Mouse (Mus musculus): Measurements from ENCODE around the gene Gnpat.

Gene Gnpat

GRCm38 (mm10) chr8:124862321-124863162 lies at the start of gene Gnpat, which contains the start of gene 2810004N23Rik:
TSS of gene Gnpat (plus strand) at chr8:124863033.
TSS of gene 2810004N23Rik (minus strand) at chr8:124863120.
- peak; percentile 83 for DNase-seq (ENCODE audit: low read depth, low spot score)

GRCm38 (mm10) chr8:124813326-124813725 lies 49.5 kb upstream of the Gnpat start:
- DNase-seq (ENCODE audit: low read depth, low spot score): no peak

- DNase-seq (ENCODE audit: low read depth, low spot score): no peak
Observed at GRCm38 (mm10) chr8:124815870-124816269, 47.0 kb upstream of the Gnpat start.

DNA sequence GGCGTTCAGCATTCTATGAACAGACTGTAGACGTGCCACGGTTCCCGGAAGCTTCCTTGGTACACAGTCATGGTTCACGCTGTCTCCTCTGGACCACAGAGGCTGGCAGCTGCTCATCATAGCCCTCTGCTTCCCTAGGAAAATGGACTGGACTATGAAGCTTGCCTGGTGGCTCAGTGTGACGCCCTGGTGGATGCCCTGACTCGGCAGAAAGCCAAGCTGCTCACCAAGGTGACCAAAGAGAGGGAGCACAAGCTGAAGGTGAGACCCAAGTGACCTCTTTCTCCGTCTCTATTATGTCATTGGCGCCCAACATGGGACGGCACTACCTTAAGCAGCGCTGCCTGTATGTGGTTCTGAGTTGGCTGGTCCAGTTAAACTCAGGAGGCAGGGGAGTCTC lies 46.0 kb upstream of the Gnpat start:
- DNase-seq (ENCODE audit: low read depth, low spot score): no peak

DNA sequence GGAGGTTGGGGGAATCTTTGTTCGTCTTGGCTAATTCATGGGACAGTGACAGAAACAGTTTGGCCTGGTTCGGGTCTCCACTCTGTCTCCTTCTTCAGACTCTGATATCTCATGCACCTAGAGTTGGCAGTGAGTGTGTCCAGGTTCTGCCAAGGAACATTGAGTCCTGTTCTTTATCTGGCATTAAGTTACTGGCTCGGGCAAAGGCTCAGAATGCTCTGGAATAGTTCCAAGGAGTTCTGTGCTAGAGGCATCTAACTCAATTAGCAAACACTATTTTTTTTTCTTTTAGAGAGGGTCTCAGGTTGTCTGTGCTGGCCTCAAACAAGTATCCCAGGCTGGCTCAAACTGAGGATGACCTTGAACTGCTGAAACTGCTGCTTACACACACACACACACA lies 45.5 kb upstream of the Gnpat start:
- peak; percentile 73 for DNase-seq (ENCODE audit: low read depth, low spot score)

- DNase-seq (ENCODE audit: low read depth, low spot score): no peak
Observed at GRCm38 (mm10) chr8:124819612-124820115, 43.2 kb upstream of the Gnpat start.

GRCm38 (mm10) chr8:124820125-124820524 lies 42.7 kb upstream of the Gnpat start:
- no peak for DNase-seq (ENCODE audit: low read depth, low spot score)

- no peak for DNase-seq (ENCODE audit: low read depth, low spot score)
Observed at GRCm38 (mm10) chr8:124823497-124823896, 39.3 kb upstream of the Gnpat start.

DNA sequence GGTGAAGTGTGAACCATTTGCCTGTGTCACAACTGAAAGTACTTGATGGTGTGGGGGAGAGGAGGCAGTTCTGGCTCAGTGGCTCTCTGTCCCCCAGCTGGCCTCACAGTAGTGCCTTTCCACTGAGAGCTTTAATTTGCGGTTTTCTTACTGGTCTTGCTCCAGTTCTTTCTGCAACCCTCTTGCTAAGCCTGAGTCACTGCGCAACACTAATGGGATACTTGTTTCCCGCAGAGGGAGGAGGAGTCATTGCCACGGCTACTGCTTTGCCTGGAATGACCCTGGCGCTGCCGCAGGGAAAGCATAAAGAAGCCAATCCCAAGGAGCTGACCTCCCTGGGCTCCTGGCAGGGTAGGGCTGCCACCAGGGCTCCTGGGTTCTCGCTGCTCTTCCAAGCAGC lies 36.2 kb upstream of the Gnpat start:
- peak; percentile 74 for DNase-seq (ENCODE audit: low read depth, low spot score)

GRCm38 (mm10) chr8:124827387-124827786 lies 35.4 kb upstream of the Gnpat start:
- DNase-seq (ENCODE audit: low read depth, low spot score): peak; percentile 70

- no peak for DNase-seq (ENCODE audit: low read depth, low spot score)
Observed at GRCm38 (mm10) chr8:124828561-124829240, 34.1 kb upstream of the Gnpat start.

GRCm38 (mm10) chr8:124830050-124830449 lies 32.8 kb upstream of the Gnpat start:
- no peak for DNase-seq (ENCODE audit: low read depth, low spot score)

- no peak for DNase-seq (ENCODE audit: low read depth, low spot score)
Observed at GRCm38 (mm10) chr8:124831531-124831930, 31.3 kb upstream of the Gnpat start.

GRCm38 (mm10) chr8:124831941-124832340 lies 30.9 kb upstream of the Gnpat start:
- DNase-seq (ENCODE audit: low read depth, low spot score): no peak

GRCm38 (mm10) chr8:124833430-124834205 lies 29.2 kb upstream of the Gnpat start:
- no peak for DNase-seq (ENCODE audit: low read depth, low spot score)

DNA sequence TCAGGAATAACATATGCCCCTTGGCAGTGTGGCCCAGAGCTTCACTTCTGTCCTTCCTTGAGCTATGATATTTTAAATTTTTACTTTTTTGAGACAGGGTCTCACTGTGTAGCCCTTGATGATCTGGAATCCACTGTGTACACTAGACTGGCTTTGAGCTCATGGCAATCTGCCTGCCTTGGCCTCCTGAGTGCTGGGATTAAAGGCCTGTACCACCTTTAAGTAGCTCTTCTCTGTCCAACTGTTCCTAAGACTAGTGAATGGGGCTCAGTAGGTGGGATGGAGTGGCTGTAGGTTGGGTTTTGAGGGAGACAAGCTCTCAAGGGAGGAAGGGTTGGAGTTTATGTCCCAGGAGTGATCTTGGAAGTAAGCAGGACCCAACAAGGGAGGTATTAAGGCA lies 27.0 kb upstream of the Gnpat start:
- no peak for DNase-seq (ENCODE audit: low read depth, low spot score)

- DNase-seq (ENCODE audit: low read depth, low spot score): no peak
Observed at GRCm38 (mm10) chr8:124836273-124836672, 26.6 kb upstream of the Gnpat start.

DNA sequence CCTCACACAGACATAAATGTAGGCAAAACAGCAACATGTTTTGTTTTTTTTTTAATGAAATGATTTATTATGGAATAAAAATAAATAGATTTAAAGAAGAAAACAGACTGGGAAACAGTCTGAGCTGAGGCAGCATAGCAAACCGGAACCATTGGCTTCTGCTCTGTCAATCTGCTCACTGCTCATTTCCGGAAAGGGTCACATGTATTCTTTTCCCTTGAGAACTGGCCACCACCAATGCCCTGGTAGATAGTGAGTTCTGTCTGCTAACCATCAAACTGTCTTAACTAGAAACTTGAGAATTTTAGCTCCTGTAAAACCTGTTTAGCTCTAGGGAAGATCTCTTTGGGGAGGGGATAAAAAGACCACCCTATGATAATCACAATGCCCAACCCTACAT lies 25.9 kb upstream of the Gnpat start:
- DNase-seq (ENCODE audit: low read depth, low spot score): no peak

DNA sequence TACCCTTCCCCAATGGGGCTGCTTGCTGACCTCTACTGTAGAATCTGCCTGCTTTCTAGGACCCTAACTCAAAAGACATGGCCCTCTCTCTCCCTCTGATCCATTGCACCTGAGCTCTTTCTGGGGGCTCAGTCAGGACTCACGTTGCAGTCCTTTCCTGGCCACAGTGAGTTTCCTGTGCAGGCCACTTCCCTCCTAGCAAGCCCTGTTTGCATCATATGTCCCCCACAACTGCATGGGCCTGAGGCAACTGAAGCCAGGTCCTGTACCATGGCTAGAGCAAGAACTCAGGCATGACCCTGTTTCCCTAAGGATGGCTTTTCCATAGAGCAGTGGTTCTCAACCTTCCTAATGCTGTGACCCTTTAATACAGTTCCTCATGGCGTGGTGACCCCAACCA lies 24.9 kb upstream of the Gnpat start:
- DNase-seq (ENCODE audit: low read depth, low spot score): no peak

GRCm38 (mm10) chr8:124839371-124839770 lies 23.5 kb upstream of the Gnpat start:
- DNase-seq (ENCODE audit: low read depth, low spot score): no peak

DNA sequence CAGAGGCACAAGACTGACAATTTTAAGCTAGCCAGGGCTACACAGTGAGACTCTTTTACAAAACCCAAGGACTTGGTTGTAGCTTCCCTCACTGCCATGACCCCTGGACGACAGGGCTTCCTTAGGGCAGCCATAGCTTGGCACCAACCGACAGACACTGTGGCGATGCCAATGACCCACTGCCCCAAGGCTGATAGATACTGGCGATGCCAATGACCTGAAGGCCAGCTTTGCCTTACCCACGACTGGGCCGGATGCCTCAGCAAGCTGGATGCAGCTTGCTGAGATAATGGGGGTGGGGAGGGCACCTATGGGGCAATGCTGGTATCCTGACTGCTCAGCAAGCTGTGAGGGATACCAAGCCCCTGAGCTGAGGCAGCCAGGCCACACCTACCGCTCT lies 21.9 kb upstream of the Gnpat start:
- DNase-seq (ENCODE audit: low read depth, low spot score): no peak

DNA sequence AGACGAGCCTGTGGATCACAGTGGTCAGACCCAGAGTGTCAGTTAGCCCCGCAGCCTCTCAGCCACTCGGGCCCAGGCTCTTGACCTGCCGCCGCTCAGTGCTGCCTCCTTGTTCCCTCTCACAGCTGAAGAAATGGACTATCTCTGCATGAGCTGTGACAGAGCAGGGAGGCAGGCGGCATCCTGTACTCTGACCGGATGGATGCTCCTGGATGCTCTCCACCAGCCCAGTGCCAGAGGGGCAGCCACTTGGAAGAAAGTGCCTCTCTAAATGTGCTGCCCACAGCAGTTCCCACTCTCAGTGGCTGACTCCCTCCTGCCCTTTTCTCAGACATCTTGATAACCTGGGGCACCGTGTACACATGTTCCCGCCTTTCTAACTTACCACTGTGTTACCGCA lies 21.1 kb upstream of the Gnpat start:
- DNase-seq (ENCODE audit: low read depth, low spot score): no peak
